Comparison of ENCODE assay signal across 10 mouse cellular contexts in genomic region chr4:123666517-123666916, GRCm38 (mm10). TPM values are rescaled to one million over a fixed set of nuclear protein-coding genes. Genes with fewer than 3 reads are reported as not detected.
DNase-seq lines count a peak whose midpoint lies in the region; ATAC-seq and TF ChIP-seq lines count a peak whose summit lies in the region.
"Had no signal": no experiment of that assay in that cellular context is flagged by ENCODE, and none has a peak within 500 bp of the region (broad histone marks: within the 10 kb centered on the region; RNA-seq: fewer than 3 reads in every experiment).

No protein-coding gene starts in this region.

- WGBS in heart, embryonic 13.5 days = 77% methylated on average over 1 of the region's 1 CpGs
- 58% methylated on average over 1 of the region's 1 CpGs for WGBS in forebrain, postnatal 0 days
- 64% methylated on average over 1 of the region's 1 CpGs for WGBS in midbrain, embryonic 13.5 days

- no peaks in the 10 kb centered on the region for H3K9me3 ChIP-seq in heart, embryonic 13.5 days
- H3K9me3 ChIP-seq in forebrain, postnatal 0 days (ENCODE audit: low read length) = no peaks in the 10 kb centered on the region
- H3K9me3 ChIP-seq in midbrain, embryonic 13.5 days = no peaks in the 10 kb centered on the region

- H3K4me2 ChIP-seq in heart, embryonic 13.5 days = peak overlapping the region; percentile 90
- H3K4me2 ChIP-seq in forebrain, postnatal 0 days (ENCODE audit: low read depth) = no peak overlapping the region
- 0 out of 2 replicates have a peak overlapping the region, but pooled peaks have one; percentile 3 for H3K4me2 ChIP-seq in midbrain, embryonic 13.5 days (replicated peaks)

- H3K9ac ChIP-seq in heart, embryonic 13.5 days = peak overlapping the region; percentile 59; the same call in 1 of the 2 replicates
- peak overlapping the region; percentile 26; the same call in 1 of the 2 replicates for H3K9ac ChIP-seq in forebrain, postnatal 0 days
- H3K9ac ChIP-seq in midbrain, embryonic 13.5 days (replicated peaks) = 0 out of 2 replicates have a peak overlapping the region, but pooled peaks have one; percentile 100

- no peak for TF ChIP-seq CTCF in forebrain, postnatal 0 days (IDR thresholded peaks at IDR 0.05; ENCODE audit: low read depth)

- 0 out of 2 replicates have a peak overlapping the region, but pooled peaks have one; percentile 98 for H3K4me3 ChIP-seq in heart, embryonic 13.5 days
- H3K4me3 ChIP-seq in forebrain, postnatal 0 days (ENCODE audit: low read depth, low read length) = no peak overlapping the region
- no peak overlapping the region for H3K4me3 ChIP-seq in midbrain, embryonic 13.5 days (replicated peaks)

- no peak for DNase-seq in heart, adult 8-10 months (ENCODE audit: low spot score)
- peak; percentile 54 for DNase-seq in Muller cell, postnatal 12 days (ENCODE audit: inconsistent ontology term)
- DNase-seq in forebrain, postnatal 0 days = no peak
- no peak for DNase-seq in left cerebral cortex, adult 8-10 months (ENCODE audit: low spot score in 2 of 2)
- DNase-seq in layer of hippocampus, postnatal 36 days = no peak
- DNase-seq in embryo, embryonic 9.5 days (ENCODE audit: extremely low spot score) = no peak
- DNase-seq: kidney, adult 2 months had no signal

- ATAC-seq in heart, embryonic 13.5 days (ENCODE audit: extremely low read depth, insufficient number of reproducible peaks, low FRiP score, low TSS enrichment) = no peak
- no peak for ATAC-seq in forebrain, postnatal 0 days
- ATAC-seq in midbrain, embryonic 13.5 days = no peak
- ATAC-seq: Patski had no signal

- H3K27me3 ChIP-seq in heart, embryonic 13.5 days (replicated peaks) = no peaks in the 10 kb centered on the region
- no peaks in the 10 kb centered on the region for H3K27me3 ChIP-seq in forebrain, postnatal 0 days (ENCODE audit: insufficient read depth, low read length)
- no peaks in the 10 kb centered on the region for H3K27me3 ChIP-seq in midbrain, embryonic 13.5 days
- H3K27me3 ChIP-seq: Patski had no signal

- H3K4me1 ChIP-seq in heart, embryonic 13.5 days = peaks cover 55% of the 10 kb centered on the region
- peaks cover 29% of the 10 kb centered on the region for H3K4me1 ChIP-seq in forebrain, postnatal 0 days (ENCODE audit: insufficient read depth)
- H3K4me1 ChIP-seq in midbrain, embryonic 13.5 days (replicated peaks) = peaks cover 71% of the 10 kb centered on the region

- H3K36me3 ChIP-seq in heart, embryonic 13.5 days = peaks cover 7% of the 10 kb centered on the region; the same call in 1 of the 2 replicates
- H3K36me3 ChIP-seq in forebrain, postnatal 0 days (ENCODE audit: insufficient read depth) = 0 out of 2 replicates have a peak, but pooled peaks cover 4% of the 10 kb centered on the region
- H3K36me3 ChIP-seq in midbrain, embryonic 13.5 days = 0 out of 2 replicates have a peak, but pooled peaks cover 7% of the 10 kb centered on the region

- H3K27ac ChIP-seq in heart, embryonic 13.5 days (replicated peaks) = 0 out of 2 replicates have a peak overlapping the region, but pooled peaks have one; percentile 48
- H3K27ac ChIP-seq in forebrain, postnatal 0 days (ENCODE audit: low read depth, low read length) = peak overlapping the region; percentile 70
- peak overlapping the region; percentile 100 for H3K27ac ChIP-seq in midbrain, embryonic 13.5 days

RNA-seq across cellular contexts. Expression of gene Macf1, which starts 17.6 kb away (rescaled TPM):
- 43.7 and 44.6 TPM in 2 replicates for polyA plus RNA-seq in heart, embryonic 13.5 days (2015; fragmentation: Nextera tagmentation; extraction: Ambion mirVana)
- total RNA-seq in heart, adult 8-10 months (2022) = 100 to 1,000 TPM; 223 to 243 (median 241) TPM
- 278 and 345 TPM in 2 replicates for total RNA-seq in forebrain, postnatal 0 days (2014; rRNA removed)
- 42.9 and 58.2 TPM in 2 replicates for polyA plus RNA-seq in forebrain, postnatal 0 days (2015; fragmentation: Nextera tagmentation; extraction: Ambion mirVana)
- 74.9 and 75.4 TPM in 2 replicates for polyA plus RNA-seq in midbrain, embryonic 13.5 days (2015; fragmentation: Nextera tagmentation; extraction: Ambion mirVana)
- 100 to 1,000 TPM; 214 to 262 (median 235) TPM for total RNA-seq in left cerebral cortex, adult 8-10 months (2022)
- total RNA-seq in layer of hippocampus, postnatal 36 days (2021) = 100 to 1,000 TPM; 225 to 255 TPM

RNA-seq across cellular contexts. Expression of gene Ndufs5, which starts 51.5 kb away (rescaled TPM):
- 423 and 513 TPM in 2 replicates for polyA plus RNA-seq in heart, embryonic 13.5 days (2015; fragmentation: Nextera tagmentation; extraction: Ambion mirVana)
- 100 to 1,000 TPM; 391 to 483 (median 438) TPM for total RNA-seq in heart, adult 8-10 months (2022)
- 161 and 279 TPM in 2 replicates for total RNA-seq in forebrain, postnatal 0 days (2014; rRNA removed)
- 536 and 634 TPM in 2 replicates for polyA plus RNA-seq in forebrain, postnatal 0 days (2015; fragmentation: Nextera tagmentation; extraction: Ambion mirVana)
- 394 TPM in 2 replicates for polyA plus RNA-seq in midbrain, embryonic 13.5 days (2015; fragmentation: Nextera tagmentation; extraction: Ambion mirVana)
- total RNA-seq in left cerebral cortex, adult 8-10 months (2022) = 100 to 1,000 TPM; 156 to 202 (median 174) TPM
- total RNA-seq in layer of hippocampus, postnatal 36 days (2021) = 100 to 1,000 TPM; 180 to 196 TPM

Comparison
In these comparisons a context has a peak if more than half of its experiments do, and no peak if none do; other contexts are left out.
1. H3K27ac ChIP-seq: peak in every context shown above with its lines; median percentile 100 in midbrain, embryonic 13.5 days; 70 in forebrain, postnatal 0 days; 48 in heart, embryonic 13.5 days.
2. H3K9ac ChIP-seq: peak in every context shown above with its lines; median percentile 100 in midbrain, embryonic 13.5 days; 59 in heart, embryonic 13.5 days; 26 in forebrain, postnatal 0 days.